Mouse (Mus musculus): ENCODE measurements around the gene St6galnac4.

St6galnac4 gene

GRCm38 (mm10) chr2:32568941-32569340 lies 18.0 kb upstream of the St6galnac4 start:
- in situ Hi-C loops (cut with MboI; ENCODE audit: low sequenced_read_pairs), result loop anchor here (10.0 kb wide), 1 partner anchor 174 kb away; the partner anchor contains the start of gene Ptges2

DNA sequence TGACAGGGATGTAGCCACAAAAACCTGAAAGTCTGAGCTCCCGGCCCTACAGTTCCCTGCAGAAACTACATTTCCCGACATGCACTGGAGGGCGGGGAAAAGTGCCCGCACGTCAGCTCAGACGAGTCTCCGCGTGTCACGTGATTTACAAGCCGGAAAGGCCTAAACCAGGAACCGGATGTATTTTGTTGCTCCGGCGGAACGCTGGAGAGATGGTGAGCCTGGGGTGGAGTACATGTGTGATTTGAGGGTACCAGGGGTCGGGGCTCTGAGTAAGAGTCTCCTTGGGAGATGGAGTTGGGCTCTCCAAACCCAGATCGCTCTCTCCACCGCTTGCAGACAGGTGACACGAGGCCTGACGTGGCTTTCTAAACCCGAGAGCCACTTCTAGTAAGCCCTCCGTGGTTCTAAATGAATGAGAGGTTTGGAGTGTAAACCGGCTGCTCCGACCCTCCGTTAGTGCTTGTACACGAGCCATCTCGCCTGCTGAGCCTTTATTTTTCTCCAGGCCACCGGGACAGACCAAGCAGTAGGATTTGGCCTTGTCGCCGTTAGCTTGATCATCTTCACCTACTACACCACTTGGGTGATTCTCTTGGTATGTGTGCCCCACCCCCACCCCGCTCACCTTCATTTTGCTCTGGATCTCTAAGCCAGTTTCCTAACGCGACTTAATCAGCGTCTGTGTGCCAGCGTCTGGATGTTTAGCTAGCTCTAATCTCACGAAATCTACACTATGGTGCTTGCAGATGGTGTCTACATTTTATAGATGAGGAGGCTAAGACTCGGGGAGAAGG lies 16.0 kb upstream of the St6galnac4 start, which contains the start of gene Dpm2:
TSS of gene Dpm2 (plus strand) at position 161 of the 797 bp plus-strand sequence.
- in situ Hi-C loops (cut with MboI; ENCODE audit: low sequenced_read_pairs), result no loop called here

DNA sequence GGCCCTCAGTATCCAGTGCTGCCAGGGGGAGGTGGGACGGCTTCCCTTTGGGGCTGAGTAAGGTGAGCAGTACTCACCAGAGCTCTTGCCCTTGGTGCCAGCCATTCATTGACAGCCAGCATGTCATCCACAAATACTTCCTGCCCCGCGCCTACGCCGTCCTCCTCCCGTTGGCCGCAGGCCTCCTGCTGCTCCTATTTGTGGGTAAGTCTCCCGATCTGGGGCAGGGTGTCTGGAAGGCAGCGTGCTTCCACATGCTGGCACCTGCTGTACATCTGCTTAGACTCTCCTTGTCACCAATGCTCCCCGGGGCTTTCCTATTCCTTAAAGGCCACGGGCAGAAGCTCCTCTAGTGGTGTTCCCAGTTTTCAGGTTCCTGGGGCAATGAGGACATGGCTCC lies 14.7 kb upstream of the St6galnac4 start:
- in situ Hi-C loops (cut with MboI; ENCODE audit: low sequenced_read_pairs), result no loop called here

- in situ Hi-C loops (cut with MboI; ENCODE audit: low sequenced_read_pairs), result no loop called here
These were observed 12.4 kb upstream of the St6galnac4 start, which contains the start of gene Pip5kl1 for GRCm38 (mm10) chr2:32574497-32574896. Pip5kl1 (plus strand) TSS chr2:32574797.

- in situ Hi-C loops (cut with MboI; ENCODE audit: low sequenced_read_pairs), result no loop called here
These were observed 11.9 kb upstream of the St6galnac4 start for GRCm38 (mm10) chr2:32574901-32575585.

- in situ Hi-C loops (cut with MboI; ENCODE audit: low sequenced_read_pairs), result no loop called here
These were observed 11.2 kb upstream of the St6galnac4 start, which contains the start of gene 9430097D07Rik for GRCm38 (mm10) chr2:32575586-32576160. 9430097D07Rik (minus strand) TSS chr2:32575684.

GRCm38 (mm10) chr2:32576532-32576931 lies 10.4 kb upstream of the St6galnac4 start:
- in situ Hi-C loops (cut with MboI; ENCODE audit: low sequenced_read_pairs), result no loop called here

DNA sequence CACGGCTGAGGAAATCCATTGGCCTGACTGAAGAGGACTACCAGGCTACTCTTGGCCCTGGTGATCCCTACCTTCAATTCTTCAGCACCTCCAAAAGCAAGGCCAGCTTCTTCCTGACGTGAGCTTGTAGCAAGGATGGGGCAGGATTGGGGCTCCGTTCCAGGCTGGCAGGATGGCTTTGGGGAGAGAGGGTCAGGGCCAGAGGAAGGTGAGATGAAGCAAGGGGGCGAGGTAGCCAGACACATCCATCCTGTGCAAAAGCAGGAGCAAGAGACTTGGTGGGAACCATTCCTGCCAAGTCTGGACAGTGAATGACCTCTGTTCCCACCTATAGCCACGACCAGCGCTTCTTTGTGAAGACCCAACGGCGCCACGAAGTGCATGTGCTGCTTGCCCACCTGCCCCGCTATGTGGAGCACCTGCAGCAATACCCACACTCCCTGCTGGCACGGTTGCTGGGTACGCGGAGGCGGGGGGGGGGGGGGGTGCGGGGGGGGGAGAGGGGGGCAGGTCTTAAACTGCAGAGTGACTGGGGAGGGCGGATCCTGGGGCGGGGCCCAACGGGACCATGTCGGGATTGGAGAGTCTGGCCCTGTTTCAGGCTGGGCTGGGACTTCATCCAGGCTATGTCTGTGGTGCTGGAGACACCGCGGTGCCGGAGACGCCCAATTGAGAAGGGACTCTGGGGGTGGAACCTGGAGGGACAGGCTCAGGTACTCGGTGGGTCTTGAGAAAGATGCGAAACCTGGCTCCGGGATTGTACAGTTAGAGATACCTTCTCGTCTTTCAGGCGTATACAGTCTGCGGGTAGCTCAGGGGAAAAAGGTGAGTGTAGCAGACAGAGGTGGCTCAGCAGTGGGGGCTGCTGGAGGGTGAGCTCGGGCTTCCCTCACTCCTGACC lies 8.5 kb upstream of the St6galnac4 start:
- in situ Hi-C loops (cut with MboI; ENCODE audit: low sequenced_read_pairs), result no loop called here

GRCm38 (mm10) chr2:32581450-32582095 lies 5.3 kb upstream of the St6galnac4 start:
- in situ Hi-C loops (cut with MboI; ENCODE audit: low sequenced_read_pairs), result no loop called here

DNA sequence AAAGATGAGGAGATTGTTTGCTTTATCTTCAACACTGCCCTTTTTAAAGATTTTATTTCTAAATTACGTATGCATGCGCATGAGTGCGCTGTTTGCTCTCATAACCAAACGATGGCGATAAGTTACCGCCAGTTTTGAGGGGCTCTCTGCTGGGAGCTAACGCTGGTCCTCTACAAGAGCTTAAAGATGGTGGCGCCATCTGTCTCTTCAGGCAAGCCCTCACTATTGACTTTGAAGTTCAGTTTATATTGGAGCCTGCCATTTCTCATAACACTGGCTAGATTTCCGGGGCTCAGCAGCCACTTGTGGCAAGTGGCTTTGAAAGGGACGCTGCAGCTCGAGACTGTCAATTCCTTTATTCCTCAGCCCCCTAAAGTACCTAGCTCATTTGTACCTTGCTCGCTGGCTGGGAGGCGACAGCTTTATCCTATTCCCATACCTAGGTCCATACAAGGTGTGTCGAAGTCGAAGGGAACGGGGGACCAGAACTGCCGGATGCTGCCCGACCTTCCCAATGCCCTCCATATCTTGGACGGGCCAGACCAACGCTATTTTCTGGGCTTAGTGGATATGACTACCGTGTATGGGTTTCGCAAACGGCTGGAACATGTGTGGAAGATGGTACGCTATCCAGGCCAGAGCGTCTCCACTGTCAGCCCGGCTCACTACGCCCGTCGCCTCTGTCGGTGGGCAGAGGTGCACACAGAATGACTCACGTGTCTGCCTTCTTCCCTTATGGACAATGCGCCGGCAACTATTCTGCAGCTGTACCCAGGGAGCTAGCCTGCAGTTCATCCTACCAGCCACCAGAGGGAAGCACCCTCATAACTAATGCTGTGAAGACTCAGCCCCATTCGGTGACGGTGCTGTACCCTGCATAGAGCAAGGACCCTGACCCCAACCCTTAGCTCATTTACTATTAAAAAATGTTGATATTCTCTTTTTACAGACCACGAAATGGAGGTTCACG lies 3.8 kb upstream of the St6galnac4 start:
- in situ Hi-C loops (cut with MboI; ENCODE audit: low sequenced_read_pairs), result no loop called here

DNA sequence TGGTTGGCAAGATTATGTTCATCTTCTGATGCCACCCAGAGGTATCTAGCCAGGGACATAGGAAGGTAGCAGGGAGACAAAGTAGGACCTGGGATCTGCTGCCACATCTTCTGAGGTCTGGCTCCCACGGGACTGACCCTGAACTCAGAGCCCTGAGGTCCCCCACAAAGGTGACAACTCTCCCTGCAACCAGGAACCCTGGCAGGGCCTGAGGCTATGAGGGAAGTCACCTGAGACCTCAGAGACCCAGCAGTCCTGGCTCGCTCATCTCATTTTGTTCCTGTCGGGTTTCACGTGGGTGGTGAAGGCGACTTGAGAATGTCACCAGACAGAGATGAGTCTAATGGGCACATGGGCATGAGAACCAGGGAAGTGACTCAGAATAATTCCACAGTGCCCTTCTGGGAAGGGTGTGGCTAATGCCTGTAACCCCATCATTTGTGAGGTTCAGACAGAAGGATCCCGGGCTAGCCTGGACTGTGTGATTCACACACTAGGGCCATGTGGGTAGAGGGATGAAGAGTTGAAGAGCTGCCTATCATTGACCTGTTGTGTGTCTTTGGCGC lies 1.7 kb upstream of the St6galnac4 start:
- in situ Hi-C loops (cut with MboI; ENCODE audit: low sequenced_read_pairs), result no loop called here

- in situ Hi-C loops (cut with MboI; ENCODE audit: low sequenced_read_pairs), result no loop called here
These were observed 931 bp downstream of the St6galnac4 start for GRCm38 (mm10) chr2:32587731-32588321.

DNA sequence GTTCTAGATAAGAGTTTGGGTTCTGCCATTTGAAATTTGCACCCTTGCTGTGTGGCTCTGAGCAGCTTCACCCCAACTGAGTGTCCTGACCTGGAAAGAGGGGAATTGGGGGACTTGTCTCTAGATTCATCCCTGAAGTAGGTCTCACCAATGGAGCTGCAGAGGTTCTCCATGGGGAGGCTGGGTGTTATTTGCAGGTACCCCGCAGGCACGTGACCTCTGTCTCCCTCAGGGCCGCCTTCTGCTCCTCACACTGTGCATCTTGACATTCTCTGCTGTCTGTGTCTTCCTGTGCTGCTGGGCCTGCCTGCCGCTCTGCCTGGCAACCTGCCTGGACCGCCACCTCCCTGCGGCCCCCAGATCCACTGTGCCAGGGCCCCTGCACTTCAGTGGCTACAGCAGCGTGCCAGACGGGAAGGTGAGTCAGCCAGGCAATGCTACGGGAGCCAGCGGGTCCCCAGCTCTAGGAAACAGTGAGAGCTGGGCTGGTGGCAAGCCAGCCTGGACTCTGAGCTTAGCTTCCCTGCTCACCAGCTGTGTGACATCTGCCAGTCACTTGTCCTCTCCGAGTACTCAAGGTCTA lies 2.4 kb downstream of the St6galnac4 start:
- in situ Hi-C loops (cut with MboI; ENCODE audit: low sequenced_read_pairs), result no loop called here

DNA sequence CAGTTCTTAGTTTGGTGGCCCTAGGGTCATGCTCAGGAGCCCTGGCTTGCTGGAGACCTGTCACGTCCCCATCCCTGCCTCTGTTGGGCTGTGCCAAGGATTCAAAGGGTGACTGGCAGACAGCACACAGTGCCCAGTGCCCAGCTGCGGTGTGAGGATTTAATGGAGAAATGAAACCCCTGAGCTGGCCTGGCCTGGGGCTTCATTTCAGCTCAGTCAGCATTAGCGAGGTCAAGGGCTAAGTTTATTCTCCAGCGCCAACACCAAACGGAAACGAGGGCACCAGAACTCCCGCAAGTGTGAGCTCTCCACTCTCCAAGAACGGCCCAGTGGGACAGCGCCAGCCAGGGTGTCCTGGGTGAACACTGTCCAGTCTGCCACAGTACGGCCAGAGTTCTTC lies 3.3 kb downstream of the St6galnac4 start:
- in situ Hi-C loops (cut with MboI; ENCODE audit: low sequenced_read_pairs), result no loop called here

DNA sequence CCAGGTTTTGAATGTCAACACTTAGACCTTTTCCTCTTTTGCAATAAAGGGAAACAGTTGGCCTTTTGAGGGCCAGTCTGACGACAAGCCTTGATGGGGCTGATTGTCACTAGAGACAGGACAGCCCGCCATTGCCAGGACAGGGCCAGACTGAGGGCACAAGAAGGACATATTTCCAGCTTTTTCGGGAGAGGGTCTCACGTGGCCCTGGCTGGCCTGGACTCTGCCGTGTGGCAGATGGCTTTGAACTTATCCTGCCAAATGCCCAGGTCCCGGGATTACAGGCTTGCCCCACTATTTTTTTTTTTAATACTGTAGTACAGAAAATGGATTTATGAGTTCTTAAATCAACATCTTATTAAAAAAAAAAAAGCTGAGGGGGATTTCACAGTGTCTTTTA lies 4.4 kb downstream of the St6galnac4 start:
- in situ Hi-C loops (cut with MboI; ENCODE audit: low sequenced_read_pairs), result no loop called here

GRCm38 (mm10) chr2:32596725-32597124 lies 9.8 kb downstream of the St6galnac4 start:
- in situ Hi-C loops (cut with MboI; ENCODE audit: low sequenced_read_pairs), result no loop called here

DNA sequence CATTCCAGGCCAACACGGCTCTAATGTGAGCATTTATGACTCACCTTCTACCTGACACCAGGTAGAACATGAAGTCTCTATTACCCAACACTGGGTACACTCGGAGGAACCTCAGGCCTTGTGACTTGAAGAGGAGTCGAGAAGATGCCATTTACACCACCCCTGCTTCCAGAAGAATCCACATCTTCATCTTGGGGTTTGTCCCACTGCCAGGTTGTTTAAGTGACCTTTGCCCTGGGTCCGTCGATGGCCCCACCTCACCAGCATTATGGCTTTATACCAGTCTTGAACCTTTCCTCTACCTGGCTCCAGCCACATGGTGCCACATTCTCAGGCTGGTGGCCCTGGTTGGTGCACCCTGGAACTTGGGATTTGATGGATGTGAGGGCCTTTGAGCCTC lies 10.4 kb downstream of the St6galnac4 start:
- in situ Hi-C loops (cut with MboI; ENCODE audit: low sequenced_read_pairs), result no loop called here

GRCm38 (mm10) chr2:32597699-32598098 lies 10.8 kb downstream of the St6galnac4 start:
- in situ Hi-C loops (cut with MboI; ENCODE audit: low sequenced_read_pairs), result no loop called here

All from CH12F3 (cell line).